Mouse (Mus musculus) CD4-positive helper T cell, adult 2 months (primary cell): Measurements from ENCODE around the gene Bbip1.

Experiments used
- DNase-seq: peaks from one replicate; pipeline ENCODE4 v3.0.0-alpha.2; 2012; ENCODE audit warnings: low read depth, missing footprints, low spot score

The Bbip1 gene

DNA sequence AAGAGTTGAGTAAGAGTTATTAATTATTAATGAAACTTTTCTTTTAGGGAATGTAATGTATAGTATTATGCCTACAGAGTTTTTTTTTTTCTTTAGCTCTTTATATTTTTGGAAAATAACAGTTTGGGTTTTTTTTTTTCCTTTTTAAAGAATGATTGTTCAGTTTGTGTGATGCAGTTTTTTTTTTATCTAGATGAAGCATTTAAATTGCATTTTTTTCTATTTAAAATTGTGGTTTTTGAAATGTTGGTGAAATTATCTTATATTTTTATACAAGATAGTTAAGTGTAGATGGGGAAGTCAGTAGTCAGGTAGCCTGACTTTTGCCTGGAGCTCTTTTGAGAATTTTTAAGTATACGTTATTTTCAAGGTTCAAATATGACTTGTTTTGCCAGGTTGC, 17.7 kb downstream of the Bbip1 start:
- DNase-seq, result no peak

DNA sequence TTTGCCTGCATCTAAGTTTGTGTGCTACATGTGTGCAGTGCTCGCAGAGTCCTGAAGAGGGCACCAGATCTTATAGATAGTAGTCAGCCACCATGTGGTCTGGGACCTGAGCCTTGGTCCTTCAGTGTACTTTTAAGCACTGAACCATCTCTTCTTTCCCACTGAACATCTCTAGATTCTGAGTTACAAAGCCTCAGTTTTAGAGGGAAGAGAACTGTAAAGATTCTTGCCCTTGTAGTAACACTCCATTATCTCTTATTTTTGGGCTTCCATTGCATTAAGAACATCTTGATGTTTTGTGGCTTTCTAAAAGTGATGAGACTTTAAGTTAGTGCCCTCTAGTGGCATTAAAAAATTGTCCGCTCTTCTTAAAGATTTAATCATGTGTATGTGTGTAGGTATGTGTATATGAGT, 19.1 kb downstream of the Bbip1 start:
- DNase-seq, result peak; percentile 69

DNA sequence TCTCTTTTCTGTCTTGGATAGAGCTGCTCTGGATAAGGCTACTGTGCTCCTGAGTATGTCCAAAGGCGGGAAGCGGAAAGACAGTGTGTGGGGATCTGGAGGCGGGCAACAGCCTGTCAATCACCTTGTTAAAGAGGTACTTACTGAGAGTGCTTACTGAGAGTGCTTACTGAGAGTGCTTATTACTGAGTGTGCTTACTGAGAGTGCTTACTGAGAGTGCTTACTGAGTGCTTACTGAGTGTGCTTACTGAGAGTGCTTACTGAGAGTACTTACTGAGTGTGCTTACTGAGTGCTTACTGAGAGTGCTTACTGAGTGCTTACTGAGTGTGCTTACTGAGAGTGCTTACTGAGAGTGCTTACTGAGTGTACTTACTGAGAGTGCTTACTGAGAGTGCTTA, 22.4 kb downstream of the Bbip1 start:
- DNase-seq, result peak; percentile 0

DNA sequence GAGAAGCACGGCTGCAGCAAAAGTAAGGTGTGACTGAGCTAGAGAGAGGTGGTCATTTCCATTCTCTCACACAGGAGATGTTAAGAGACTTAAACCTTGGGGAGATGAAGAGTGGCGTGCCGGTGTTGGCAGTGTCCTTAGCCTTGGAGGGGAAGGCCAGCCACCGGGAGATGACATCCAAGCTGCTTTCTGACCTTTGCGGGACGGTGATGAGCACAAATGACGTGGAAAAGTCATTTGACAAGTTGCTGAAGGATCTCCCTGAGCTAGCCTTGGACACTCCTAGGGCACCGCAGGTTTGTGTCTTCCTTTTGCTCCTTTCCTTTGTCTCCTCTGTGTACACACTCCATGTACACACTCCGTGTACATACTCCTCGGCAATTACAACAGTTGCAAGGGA, 24.9 kb downstream of the Bbip1 start:
- DNase-seq, result no peak

DNA sequence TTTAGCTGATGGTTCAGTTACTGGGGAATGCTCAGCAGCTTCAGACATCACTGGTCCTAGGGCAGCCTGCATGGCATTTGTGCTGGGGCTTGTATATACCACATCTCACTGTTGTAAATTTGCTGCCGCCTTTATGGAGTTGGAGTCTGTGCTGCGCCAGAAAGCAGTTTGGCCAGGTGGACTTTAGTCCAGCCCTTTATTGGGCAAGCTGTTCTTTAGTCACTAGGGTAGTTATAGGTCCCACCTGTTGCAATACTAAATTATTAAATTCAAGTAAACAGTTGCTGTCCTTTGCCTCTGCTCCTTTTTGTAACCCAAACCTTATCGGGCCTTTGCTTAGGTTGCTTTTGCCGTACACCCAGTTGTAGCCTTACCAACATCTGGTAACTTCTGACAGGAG, 29.5 kb downstream of the Bbip1 start:
- DNase-seq, result no peak

DNA sequence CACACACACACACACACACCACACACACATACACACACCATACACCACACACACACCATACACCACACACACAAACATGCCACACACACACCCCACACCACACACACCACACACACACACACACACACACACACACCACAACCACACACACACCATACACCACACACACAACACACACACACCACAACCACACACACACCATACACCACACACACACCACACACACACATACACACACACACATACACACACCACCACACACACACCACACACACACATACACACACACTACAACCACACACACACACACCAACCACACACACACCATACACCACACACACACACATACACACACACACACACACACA, 37.7 kb downstream of the Bbip1 start:
- peak; percentile 45 for DNase-seq

DNA sequence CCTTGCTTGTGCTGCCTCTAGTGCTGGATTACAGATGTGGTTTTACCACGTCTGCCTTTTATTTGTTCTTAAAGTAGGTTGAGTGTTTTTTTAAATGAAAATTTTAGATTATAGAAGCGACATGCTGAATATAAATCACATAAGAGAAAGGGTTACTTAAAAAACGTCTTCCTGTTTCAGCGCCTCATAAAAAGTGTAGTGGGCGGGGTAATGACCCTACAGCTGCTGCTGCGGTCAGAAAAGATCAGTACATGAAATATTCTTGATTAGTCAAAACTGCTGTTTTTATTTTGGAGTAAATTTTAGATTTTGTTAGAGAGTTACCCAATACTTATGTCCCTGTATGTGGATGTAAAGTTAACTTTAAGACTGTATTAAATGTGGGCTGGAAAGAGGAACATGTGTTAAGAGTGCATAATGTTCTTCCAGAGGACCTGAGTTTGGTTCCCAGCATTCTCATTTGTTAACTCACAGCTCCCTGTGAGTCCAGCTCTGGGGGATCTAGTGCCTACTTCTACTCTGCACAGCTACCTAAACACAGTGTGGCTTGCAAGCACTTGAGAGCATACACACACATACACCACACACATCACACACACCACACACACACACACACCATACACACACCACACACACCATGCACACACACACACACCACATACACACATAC, 38.3 kb downstream of the Bbip1 start:
- peak; percentile 72 for DNase-seq

DNA sequence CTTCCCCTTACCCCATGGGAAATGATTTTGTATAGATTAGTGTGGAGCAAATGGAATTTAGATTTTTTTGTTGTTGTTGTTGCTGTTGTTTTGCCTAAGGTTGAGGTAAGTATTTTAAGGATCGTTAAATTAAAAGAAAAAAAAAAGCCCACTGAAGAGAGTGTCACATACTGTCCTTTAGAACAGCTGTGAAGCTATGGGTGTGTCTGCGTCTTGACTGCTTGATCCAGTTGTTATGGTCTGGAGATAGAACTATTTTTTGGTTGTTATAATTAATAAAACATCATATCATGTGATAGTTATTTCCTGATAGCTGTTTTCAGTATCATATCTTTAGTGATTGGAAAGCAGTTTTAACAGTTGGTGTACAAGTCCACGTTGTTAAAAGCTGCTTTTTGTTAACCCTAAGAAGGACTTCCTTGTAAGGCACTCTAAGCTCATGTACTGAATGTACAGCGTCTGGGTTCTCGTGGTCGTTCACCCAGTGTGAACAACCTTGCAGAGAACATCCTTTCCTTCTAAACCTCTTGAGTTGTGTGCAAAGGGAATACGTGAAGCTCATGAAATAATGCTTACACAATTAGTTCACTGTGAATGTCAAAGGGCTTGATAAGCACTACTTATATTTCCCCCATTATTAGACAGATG, 39.5 kb downstream of the Bbip1 start:
- DNase-seq, result no peak

DNA sequence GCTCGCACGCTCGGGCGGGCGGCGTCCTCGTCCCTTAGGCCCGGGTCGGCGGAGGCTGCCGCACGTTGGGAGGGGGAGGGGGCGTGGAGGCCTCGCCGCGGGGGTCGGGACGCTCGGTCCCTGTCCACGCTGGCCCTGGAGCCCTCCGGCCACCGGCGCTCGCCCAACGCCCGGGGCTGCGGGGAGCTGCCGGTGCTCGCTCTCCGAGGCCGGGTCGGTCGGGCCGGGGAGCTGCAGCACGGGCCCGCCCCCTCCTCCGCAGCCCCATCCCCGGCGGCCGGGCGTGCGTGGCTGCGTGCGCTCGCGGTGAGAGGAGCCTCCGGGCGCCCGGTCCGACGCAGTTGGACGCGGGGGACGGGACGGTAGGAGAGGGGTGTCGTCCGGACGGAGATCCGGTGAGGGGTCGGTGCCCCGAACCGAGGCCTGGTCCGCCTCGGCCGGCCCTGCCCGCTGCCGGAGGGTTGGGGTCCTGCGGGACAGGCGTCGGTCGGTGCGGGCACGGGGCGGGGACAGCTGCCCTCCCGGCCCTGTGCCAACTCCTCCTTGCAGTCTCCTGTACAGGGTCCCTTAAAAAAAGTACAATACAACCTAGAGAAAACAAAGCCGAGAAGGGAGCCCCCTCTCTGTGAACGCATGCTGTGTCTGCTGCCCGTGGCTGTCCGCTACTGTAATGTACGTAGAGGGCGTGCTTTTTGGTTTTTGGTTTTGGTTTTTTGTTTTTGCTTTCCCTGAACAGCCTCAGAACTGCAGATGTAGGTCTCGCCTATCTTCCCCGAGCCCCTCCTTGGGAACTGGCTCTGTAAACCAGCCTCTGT, 40.7 kb downstream of the Bbip1 start:
- peak; percentile 79 for DNase-seq

DNA sequence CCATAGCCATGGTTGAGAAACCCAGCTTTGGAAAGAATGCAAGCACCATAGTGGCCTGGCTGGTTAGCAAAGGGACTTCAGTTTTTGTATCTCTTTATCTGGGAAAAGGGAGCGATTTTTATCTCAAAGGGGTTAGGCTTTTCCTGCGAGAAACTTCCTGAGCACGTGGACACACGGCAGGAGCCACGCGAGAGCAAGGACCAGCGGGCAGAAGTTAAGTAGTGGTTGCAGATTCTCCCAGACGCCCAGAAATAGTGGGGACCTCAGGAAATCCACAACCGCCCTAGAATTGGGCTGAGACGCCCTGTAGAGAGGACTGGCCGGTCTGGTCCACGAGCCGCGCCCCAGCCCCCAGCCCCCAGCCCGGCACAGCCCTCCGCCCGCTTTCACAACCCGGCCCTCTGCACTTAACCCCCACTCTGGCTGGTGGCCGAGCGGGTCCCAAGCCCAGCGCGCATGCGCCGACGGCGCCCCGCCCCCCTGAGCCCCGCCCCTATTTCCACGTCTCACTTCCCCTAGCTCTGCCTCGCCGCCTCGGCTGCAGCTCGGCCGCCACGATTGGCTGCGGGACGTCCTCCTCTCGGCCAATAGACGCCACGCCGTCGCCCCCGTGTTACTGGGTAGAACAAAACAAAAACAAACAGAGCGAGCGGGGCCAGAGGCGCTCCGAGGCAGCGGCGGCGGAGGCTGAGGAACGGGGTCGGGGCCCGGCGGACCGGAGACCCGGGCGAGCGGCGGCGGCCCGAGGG, 41.5 kb downstream of the Bbip1 start:
- peak; percentile 98 for DNase-seq

DNA sequence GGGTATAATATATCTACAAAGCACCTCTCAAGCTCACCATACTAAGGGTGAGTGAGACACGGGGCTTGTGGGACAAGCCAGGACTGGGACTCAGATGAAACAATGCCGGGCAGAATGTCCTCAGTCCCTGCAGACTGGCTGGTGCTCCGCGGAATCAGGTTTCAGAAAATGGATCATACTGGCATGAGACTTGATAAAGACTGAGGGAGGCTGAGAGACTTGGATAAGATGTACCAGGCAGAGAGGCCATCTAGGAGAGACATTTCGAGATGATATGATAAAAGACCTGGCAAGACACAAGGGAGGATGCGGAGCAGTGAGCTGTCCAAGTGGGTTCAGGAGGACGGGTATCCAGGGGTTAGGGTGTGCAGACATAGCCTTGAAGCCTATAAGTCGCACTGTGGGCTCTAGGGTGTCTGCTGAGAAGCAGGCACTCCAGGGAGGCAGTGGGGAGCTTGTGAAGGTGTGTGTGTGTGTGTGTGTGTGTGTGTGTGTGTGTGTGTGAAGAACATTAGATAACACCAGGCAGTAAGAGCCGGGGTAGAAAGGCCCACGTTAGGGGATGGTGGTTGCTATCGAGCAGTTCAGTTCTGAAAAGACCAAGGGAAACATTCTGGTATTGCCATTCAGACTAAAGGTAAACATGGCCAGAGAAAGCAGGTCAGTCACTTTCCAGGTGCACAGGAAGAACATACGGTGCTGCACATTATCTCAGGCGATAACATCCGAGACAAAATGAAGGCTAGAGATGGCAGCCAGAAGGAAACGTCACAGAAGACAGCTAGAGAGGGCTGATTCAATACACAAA, 42.3 kb downstream of the Bbip1 start:
- DNase-seq, result peak; percentile 69

DNA sequence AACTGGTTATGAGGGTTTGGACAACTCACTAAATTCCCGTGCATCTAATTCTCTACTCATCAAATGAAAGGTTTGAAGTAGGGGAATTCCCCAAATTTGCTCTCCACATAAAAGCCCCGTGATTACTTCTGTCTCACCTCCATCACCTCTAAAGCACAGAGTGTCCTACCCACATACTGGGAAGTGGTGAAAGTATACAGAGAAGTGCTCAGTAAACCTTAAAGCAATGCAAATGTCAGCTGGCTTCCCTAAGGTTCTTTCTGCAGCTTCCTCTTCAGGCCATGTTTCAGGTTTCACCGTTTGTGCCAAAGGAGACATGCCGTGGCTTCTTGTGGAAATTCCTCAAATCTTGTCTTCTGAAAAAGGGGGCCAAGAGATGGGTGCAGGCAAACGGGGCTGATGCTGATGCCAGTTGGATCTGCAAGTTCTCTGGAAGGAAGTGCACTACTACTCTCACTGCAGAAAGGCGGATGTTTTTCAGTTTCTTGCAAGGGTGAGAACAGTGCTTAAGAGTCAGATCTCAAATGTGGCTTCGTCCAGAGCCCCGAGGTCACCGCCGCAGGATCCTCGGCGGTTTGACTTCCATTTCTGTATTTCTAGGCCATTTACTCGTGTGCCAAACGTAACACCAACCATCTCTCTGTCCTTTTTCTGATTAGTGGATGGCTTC, 44.4 kb downstream of the Bbip1 start:
- peak; percentile 87 for DNase-seq

DNA sequence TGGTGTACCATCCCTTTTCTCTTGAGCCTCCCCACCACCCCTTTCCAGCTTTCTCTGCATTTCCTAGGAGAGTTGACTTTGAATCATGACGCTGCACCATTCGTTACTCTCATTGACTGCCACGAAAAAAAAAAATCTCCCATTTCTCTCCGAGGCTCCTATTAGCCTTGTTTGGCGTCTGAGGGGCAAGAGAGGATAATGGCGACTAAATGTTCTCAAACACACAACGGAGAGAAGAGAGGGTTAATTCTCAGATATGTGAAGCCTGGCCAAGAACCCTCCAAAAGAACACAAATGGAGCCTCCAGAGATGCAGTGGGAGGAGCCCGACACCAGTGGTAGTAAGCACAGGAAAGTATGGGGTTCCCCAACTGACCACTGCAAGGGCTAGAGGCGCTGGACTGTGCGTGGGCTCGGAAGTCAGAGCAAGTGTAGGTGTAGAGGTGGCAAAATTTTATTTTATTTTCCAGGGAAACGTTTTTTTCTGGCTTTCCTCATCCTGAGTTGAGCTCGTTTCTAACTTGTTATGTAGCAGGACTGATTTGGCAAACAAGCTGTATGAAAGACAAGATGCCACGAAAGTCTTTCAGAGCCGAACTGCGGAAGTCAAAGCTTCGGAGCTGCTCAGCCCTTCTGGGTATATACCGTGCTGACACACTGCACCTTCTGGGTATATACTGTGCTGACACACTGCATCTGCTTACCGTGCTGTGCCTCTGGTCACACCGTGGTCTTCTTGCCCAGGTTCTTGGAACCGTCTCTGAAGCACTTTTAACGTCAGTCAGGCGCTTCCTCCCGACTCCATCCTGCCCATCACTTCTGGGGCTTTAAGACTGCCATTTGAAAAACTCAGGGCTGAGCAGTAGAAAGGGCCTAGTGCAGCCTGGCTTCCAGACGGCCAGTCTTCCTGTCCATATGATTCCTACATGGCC, 45.2 kb downstream of the Bbip1 start:
- peak; percentile 26 for DNase-seq

DNA sequence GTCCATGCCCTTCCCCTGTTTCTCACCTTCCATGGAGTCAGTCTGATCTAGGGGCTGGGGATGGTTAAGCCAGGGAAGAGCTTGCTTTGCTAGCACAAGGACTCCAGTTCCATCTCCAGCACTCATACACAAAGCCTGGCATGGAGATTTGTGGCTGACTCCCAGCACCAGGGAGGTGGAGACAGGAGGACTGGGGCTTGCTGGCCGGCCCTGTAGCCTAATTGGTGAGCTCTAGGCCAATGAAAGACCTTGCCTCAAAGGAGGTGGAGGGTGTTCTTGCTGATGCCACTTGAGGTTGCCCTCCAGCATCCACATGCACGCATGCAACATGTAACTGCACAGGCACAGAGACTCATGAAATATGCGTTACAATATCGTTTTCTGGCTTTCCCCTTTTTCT, 45.9 kb downstream of the Bbip1 start:
- no peak for DNase-seq

DNA sequence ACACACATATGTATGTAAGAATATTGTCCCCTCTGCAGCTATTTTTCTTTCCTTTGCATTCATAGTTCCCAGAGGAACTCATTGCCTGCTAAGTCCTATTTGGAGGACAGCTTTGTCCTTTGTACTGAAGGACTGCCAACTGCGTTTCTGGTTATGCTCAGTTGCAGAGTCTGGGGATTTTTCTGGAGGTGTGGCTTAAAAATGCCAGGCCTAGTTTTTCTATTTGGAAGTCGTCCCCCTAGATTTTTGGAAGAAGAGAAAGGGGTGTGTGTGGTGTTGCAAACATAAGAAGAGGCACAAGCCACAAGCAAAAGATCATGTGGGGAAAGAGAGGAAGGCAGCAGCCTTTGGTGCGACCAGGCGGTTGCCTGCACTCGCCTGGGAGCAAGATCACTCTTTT, 46.4 kb downstream of the Bbip1 start:
- no peak for DNase-seq

DNA sequence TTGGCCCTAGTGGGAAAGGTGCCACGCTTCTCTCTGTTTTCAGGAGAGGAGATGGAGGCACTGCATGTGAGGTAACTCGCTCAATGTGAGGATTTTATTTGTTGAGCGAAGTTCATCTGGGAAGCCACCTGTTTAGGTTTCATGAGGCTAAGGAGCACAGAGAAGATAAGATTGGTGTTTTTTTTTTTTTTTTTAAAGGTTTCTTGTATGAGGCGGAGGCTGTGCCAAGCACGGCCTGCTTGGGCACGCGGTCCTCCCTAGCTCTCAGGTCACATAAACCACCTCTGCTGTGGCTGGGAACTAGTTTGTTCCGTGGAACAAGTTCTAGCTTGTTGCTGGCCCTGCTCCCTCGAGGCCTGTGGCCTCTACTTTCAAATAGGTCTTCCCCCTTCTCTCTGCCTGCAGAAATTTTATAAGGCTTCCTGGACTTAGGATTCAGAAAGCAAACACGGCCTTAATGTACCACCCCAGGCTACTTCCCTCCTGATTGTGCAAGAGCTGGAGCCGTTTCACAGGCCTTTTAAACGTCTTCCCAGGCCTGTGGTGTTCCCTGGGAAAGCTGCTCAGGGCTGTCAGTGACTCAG, 49.8 kb downstream of the Bbip1 start:
- DNase-seq, result peak; percentile 22

DNA sequence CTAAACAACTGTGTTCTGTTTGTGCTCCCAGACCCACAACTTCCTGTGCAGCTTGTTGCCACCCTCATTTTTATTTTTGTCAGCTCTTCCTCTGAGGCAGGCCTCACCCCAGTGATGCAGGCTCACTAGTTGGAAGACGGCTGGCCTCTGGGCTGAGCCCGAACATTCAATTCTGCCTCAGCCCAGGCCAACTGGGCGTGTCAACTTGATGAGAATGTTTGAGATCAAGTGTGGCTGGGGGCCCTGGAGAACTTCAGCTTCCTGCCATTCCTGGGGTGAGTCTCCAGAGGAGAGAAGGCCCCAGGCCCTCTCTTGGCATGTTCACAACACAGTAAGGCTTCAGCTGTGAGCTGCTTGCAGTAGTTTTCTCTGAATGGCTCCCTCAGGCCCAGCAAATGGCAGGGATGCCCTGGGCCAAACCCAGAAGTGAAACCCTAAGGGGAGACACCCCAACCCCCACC, 50.7 kb downstream of the Bbip1 start:
- DNase-seq, result peak; percentile 84

DNA sequence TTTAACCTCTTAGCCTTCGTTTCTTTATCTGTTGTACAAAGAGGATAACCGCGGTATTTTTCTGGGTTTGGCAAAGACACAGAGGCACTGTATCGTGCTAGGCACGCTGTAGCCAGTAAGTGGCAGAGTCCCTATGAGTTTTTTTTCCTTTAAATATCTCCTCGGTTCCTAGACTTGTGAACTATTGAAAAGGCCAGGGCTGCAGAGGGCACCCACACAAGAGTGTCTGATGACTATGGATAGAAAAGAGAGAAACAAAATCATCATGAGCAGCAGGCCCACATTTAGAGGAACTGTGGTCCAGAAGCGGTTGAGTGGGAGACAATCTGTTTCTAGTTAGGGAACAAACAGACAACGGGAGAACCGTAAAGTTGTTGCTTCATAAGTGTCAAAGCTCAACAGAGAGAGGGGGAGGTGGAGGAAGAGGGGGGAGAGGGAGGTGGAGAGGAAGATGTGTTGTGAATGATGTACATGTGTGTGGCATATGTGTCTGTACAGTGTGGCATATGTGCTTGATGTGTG, 51.5 kb downstream of the Bbip1 start:
- peak; percentile 47 for DNase-seq

DNA sequence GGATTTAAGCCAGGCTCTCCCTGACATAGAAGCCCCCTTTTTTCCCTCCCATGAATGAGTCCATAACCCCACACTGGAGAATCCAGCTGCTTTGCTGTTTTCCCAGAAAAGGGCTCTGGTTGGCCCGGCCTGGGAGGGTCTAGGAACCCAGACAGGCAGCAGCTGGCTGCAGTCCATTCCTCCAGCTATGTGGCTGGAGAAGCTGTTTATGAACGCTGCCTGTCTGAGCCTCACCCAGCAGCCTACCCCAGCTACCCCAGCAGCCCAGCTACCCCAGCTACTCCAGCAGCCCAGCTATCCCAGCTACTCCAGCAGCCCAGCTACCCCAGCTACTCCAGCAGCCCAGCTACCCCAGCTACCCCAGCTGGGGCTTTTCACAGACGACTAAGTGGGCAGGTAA, 52.4 kb downstream of the Bbip1 start, which contains the start of gene Pdcd4:
Gene Pdcd4, plus strand, starts transcription at position 171 of the 400 bp plus-strand sequence.
- DNase-seq, result peak; percentile 44
